21 mouse cellular contexts compared by ENCODE assay signal in the genomic region with DNA sequence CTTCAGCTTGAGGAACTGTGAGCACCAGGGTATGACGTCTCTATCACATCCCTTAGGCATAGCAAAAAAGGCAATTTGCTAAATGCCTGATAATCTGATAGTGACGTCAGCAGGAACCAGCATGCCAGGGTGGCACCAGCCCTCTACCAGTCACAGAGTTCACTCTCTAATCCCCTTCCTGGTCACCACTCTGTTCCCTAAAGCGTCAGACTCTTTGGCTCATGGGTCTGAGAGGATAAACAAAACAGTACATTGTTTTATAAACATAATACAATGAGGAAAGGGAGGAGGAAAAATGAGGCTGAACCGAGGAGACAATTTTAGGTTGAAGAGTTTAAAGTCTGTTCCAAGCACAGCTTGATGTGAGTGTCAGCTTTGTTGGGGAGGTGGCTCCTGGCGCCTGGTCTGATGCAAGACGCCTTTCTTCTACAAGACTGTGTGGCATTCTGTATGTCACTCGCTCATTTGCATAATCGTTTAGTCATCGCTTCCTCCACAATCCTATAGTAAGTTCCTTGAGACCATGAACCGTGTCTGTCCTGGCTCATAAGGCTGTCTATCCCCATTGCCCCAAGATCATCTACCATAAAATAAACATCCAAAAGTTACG. TPM values are rescaled to one million over a fixed set of nuclear protein-coding genes. Genes with fewer than 3 reads are reported as not detected.
A peak's percentile ranks its signal among the peaks of the same experiment; 100 is the strongest.
DNase-seq lines count a peak whose midpoint lies in the region; ATAC-seq and TF ChIP-seq lines count a peak whose summit lies in the region.
"Had no signal": no experiment of that assay in that cellular context is flagged by ENCODE, and none has a peak within 500 bp of the region (broad histone marks: within the 10 kb centered on the region; RNA-seq: fewer than 3 reads in every experiment).

No protein-coding gene starts in this region.

- H3K4me2 ChIP-seq in hindbrain, postnatal 0 days (ENCODE audit: low read depth, low read length): no peak overlapping the region
- H3K4me2 ChIP-seq in hindbrain, embryonic 11.5 days (replicated peaks; ENCODE audit: low read depth, low read length): no peak overlapping the region
- H3K4me2 ChIP-seq: forebrain, embryonic 13.5 days; hindbrain, embryonic 15.5 days; stomach, embryonic 15.5 days had no signal

- H3K9me3 ChIP-seq in hindbrain, postnatal 0 days (ENCODE audit: low read length): no peaks in the 10 kb centered on the region
- no peaks in the 10 kb centered on the region for H3K9me3 ChIP-seq in hindbrain, embryonic 11.5 days (ENCODE audit: control insufficient read depth, low read length)
- H3K9me3 ChIP-seq in heart, embryonic 10.5 days: no peaks in the 10 kb centered on the region
- H3K9me3 ChIP-seq: forebrain, embryonic 13.5 days; hindbrain, embryonic 15.5 days; stomach, embryonic 15.5 days had no signal

- no peak for DNase-seq in hindbrain, postnatal 0 days (ENCODE audit: low spot score)
- DNase-seq in hindbrain, embryonic 11.5 days (ENCODE audit: low spot score): no peak
- peak; percentile 37 to 47 for DNase-seq in right cerebral cortex, adult 2 months (ENCODE audit: low spot score in 2 of 2)
- DNase-seq in right cerebral cortex, postnatal 10 days (ENCODE audit: low spot score in 2 of 2): no peak
- DNase-seq in lung, postnatal 10 days: peak; percentile 66
- peak; percentile 45 for DNase-seq in telencephalon, adult 2 months (ENCODE audit: low read depth, low spot score)
- no peak for DNase-seq in cerebellum, postnatal 10 days
- DNase-seq in heart, embryonic 10.5 days (ENCODE audit: low spot score): no peak
- DNase-seq: cerebellum, adult 8-10 months; heart, adult 11 months; heart, postnatal 36 days; liver, postnatal 0 days; thymus, adult 2 months had no signal

- ATAC-seq in hindbrain, postnatal 0 days: peak; percentile 44; the same call in 1 of the 2 replicates
- no peak for ATAC-seq in hindbrain, embryonic 11.5 days (ENCODE audit: low FRiP score)
- ATAC-seq: forebrain, embryonic 13.5 days; intestine, embryonic 16.5 days; liver, postnatal 0 days had no signal

- no peaks in the 10 kb centered on the region for H3K36me3 ChIP-seq in hindbrain, postnatal 0 days (ENCODE audit: insufficient read depth, low read length)
- no peaks in the 10 kb centered on the region for H3K36me3 ChIP-seq in hindbrain, embryonic 11.5 days (ENCODE audit: control insufficient read depth, insufficient read depth, low read length)
- no peaks in the 10 kb centered on the region for H3K36me3 ChIP-seq in heart, embryonic 10.5 days
- H3K36me3 ChIP-seq: midbrain, embryonic 10.5 days; stomach, embryonic 15.5 days had no signal

- H3K27ac ChIP-seq in hindbrain, postnatal 0 days: no peak overlapping the region
- H3K27ac ChIP-seq in hindbrain, embryonic 11.5 days (ENCODE audit: low read depth, low read length): no peak overlapping the region
- no peak overlapping the region for H3K27ac ChIP-seq in heart, embryonic 10.5 days
- H3K27ac ChIP-seq: forebrain, embryonic 13.5 days; hindbrain, embryonic 15.5 days; limb, embryonic 10.5 days; midbrain, embryonic 10.5 days; stomach, embryonic 15.5 days had no signal

- no peak overlapping the region for H3K4me3 ChIP-seq in hindbrain, postnatal 0 days (ENCODE audit: low read length)
- no peak overlapping the region for H3K4me3 ChIP-seq in hindbrain, embryonic 11.5 days (ENCODE audit: low read depth, low read length)
- H3K4me3 ChIP-seq in heart, embryonic 10.5 days: no peak overlapping the region
- H3K4me3 ChIP-seq: forebrain, embryonic 13.5 days; hindbrain, embryonic 15.5 days; limb, embryonic 10.5 days; midbrain, embryonic 10.5 days; stomach, embryonic 15.5 days had no signal

- H3K4me1 ChIP-seq in hindbrain, postnatal 0 days (ENCODE audit: insufficient read depth, low read length): peaks cover 4% of the 10 kb centered on the region
- no peaks in the 10 kb centered on the region for H3K4me1 ChIP-seq in hindbrain, embryonic 11.5 days (replicated peaks; ENCODE audit: control insufficient read depth, insufficient read depth, low read length)
- peaks cover 5% of the 10 kb centered on the region for H3K4me1 ChIP-seq in heart, embryonic 10.5 days
- H3K4me1 ChIP-seq: forebrain, embryonic 13.5 days; stomach, embryonic 15.5 days had no signal

- 45% methylated on average over 11 of the region's 11 CpGs for WGBS in hindbrain, postnatal 0 days
- 73% methylated on average over 11 of the region's 11 CpGs for WGBS in hindbrain, embryonic 11.5 days
- WGBS in heart, embryonic 10.5 days: 69% methylated on average over 11 of the region's 11 CpGs

- TF ChIP-seq CTCF in hindbrain, postnatal 0 days (IDR thresholded peaks at IDR 0.05; ENCODE audit: low read depth): no peak

- no peaks in the 10 kb centered on the region for H3K27me3 ChIP-seq in hindbrain, postnatal 0 days (ENCODE audit: insufficient read depth, low read length)
- H3K27me3 ChIP-seq in hindbrain, embryonic 11.5 days (ENCODE audit: control insufficient read depth, insufficient read depth, low read length): no peaks in the 10 kb centered on the region
- peaks cover 20% of the 10 kb centered on the region; the same call in 1 of the 2 replicates for H3K27me3 ChIP-seq in heart, embryonic 10.5 days (ENCODE audit: insufficient read depth, poor library complexity, severe bottlenecking)
- H3K27me3 ChIP-seq: forebrain, embryonic 13.5 days; hindbrain, embryonic 15.5 days; stomach, embryonic 15.5 days had no signal

- H3K9ac ChIP-seq in hindbrain, postnatal 0 days (replicated peaks; ENCODE audit: low read length): no peak overlapping the region
- no peak overlapping the region for H3K9ac ChIP-seq in hindbrain, embryonic 11.5 days (ENCODE audit: low read depth, low read length)
- H3K9ac ChIP-seq: forebrain, embryonic 13.5 days; hindbrain, embryonic 15.5 days; liver, postnatal 0 days; stomach, embryonic 15.5 days had no signal

RNA-seq across cellular contexts. Expression of a gene that starts 33.7 kb away (rescaled TPM):
- total RNA-seq in hindbrain, postnatal 0 days (2014; rRNA removed): 28.5 and 30.3 TPM in 2 replicates
- 13.4 and 14.3 TPM in 2 replicates for polyA plus RNA-seq in hindbrain, postnatal 0 days (2015; fragmentation: Nextera tagmentation; extraction: Ambion mirVana)
- 1.7 and 2.4 TPM in 2 replicates for polyA plus RNA-seq in hindbrain, embryonic 11.5 days (2014; fragmentation: Nextera tagmentation; extraction: Ambion mirVana)
- polyA plus RNA-seq in heart, embryonic 10.5 days (2016; fragmentation: Nextera tagmentation; extraction: Ambion mirVana): 0.75 and 1.0 TPM in 2 replicates
- total RNA-seq: gastrocnemius, adult 18-20 months; MEL had no signal

Comparison
In these comparisons a context has a peak if more than half of its experiments do, and no peak if none do; other contexts are left out.
1. DNase-seq: peak in right cerebral cortex, adult 2 months (2 of 2), lung, postnatal 10 days (single experiment) and telencephalon, adult 2 months (single experiment); none in hindbrain, postnatal 0 days (single experiment), hindbrain, embryonic 11.5 days (single experiment), right cerebral cortex, postnatal 10 days (0 of 2), cerebellum, postnatal 10 days (0 of 2) and heart, embryonic 10.5 days (single experiment).